Mouse (Mus musculus): Measurements from ENCODE around the gene Ube2k.

DNA sequence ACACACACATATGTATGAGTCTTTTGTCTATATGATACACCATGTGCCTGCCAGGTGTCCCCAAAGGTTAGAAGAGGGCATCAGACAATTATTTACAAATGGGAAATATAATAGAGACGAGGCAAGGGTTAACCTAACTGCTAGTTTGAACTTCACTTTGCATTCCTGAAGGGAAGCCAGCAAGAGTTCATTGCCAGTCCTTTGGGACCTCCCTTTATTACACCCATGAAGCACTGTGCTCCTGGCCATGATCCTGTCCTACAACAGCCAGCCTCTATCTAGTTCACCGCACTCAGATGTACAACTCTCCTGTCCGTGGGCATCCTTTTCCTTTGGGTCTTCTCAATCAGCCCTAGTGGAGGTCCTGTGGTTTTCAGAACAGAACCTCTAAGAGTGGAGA, 23.5 kb upstream of the Ube2k start:
- TF ChIP-seq POLR2A (IDR thresholded peaks at IDR 0.05; ENCODE audit: borderline replicate concordance, extremely low read depth, insufficient read depth, insufficient read length, poor library complexity, severe bottlenecking), result no peak
- TF ChIP-seq CTCF (IDR thresholded peaks at IDR 0.05; ENCODE audit: borderline replicate concordance, extremely low read depth, insufficient read depth, insufficient read length), result no peak

Data from brain, embryonic 14.5 days (tissue).